Mouse (Mus musculus): ENCODE measurements around the gene Herc1.

- TF ChIP-seq GATA1 (IDR thresholded peaks at IDR 0.05; ENCODE audit: low read length) (no peak), TAL1 (IDR thresholded peaks at IDR 0.05; ENCODE audit: low read length) (no peak)
These were observed 43.1 kb downstream of the Herc1 start for GRCm38 (mm10) chr9:66393304-66393703.
